Mouse (Mus musculus) myocyte (in vitro differentiated cells): ENCODE measurements around the gene Ift88. TPM values are rescaled to one million over a fixed set of nuclear protein-coding genes. Genes with fewer than 3 reads are reported as not detected.

Experiments
- H3K27me3 ChIP-seq: one replicate; pipeline ENCODE4 v1.6.1; 2011; ENCODE audit not compliant: control insufficient read depth, insufficient read depth, insufficient read length
- H3K36me3 ChIP-seq: one replicate; pipeline ENCODE4 v1.6.1; 2011; ENCODE audit not compliant: control insufficient read depth, insufficient read depth
- H3K4me2 ChIP-seq: one replicate; pipeline ENCODE4 v1.6.1; 2011; ENCODE audit warnings: low read depth, control low read depth
- H3K4me3 ChIP-seq: one replicate; pipeline ENCODE4 v1.5.1; 2011; ENCODE audit warnings: mild to moderate bottlenecking, control low read depth, moderate library complexity
- H3K79me2 ChIP-seq: one replicate; pipeline ENCODE4 v1.6.1; 2011; ENCODE audit not compliant: control insufficient read depth, insufficient read depth
- H3ac ChIP-seq: one replicate; pipeline ENCODE4 v1.6.1; 2011; ENCODE audit not compliant: control insufficient read depth, insufficient read length
- CEBPB ChIP-seq: IDR thresholded peaks from 2 replicates; pipeline ENCODE4 v1.6.1; 2011; ENCODE audit warnings: mild to moderate bottlenecking, moderate library complexity; ENCODE audit not compliant: poor library complexity, insufficient read depth, severe bottlenecking
- E2F4 ChIP-seq: IDR thresholded peaks from one replicate; pipeline ENCODE4 v1.6.1; 2011; ENCODE audit warnings: mild to moderate bottlenecking, control low read depth, moderate library complexity; ENCODE audit not compliant: insufficient read depth
- MAX ChIP-seq: IDR thresholded peaks from one replicate; pipeline ENCODE4 v1.6.1; 2011; ENCODE audit warnings: low read depth, mild to moderate bottlenecking, control low read depth
- MYOD1 ChIP-seq, 3 experiments: IDR thresholded peaks; one replicate each; pipeline ENCODE4 v1.6.1; 2011; ENCODE audit warnings: control low read depth in 2 of 3, low read depth in 2 of 3, mild to moderate bottlenecking in 2 of 3, moderate library complexity in 1 of 3; ENCODE audit not compliant: insufficient read length in 2 of 3, control insufficient read depth in 1 of 3
- MYOG ChIP-seq, 3 experiments: IDR thresholded peaks; one replicate each; pipeline ENCODE4 v1.6.1; 2011; ENCODE audit warnings: control low read depth in 2 of 3, low read depth in 2 of 3, mild to moderate bottlenecking in 2 of 3; ENCODE audit not compliant: insufficient read length in 2 of 3, control insufficient read depth in 1 of 3, insufficient read depth in 1 of 3
- POLR2A ChIP-seq: IDR thresholded peaks from one replicate; pipeline ENCODE4 v1.6.1; 2011; ENCODE audit warnings: low read depth, mild to moderate bottlenecking, control low read depth, moderate library complexity; ENCODE audit not compliant: insufficient read length
- POLR2AphosphoS2 ChIP-seq: IDR thresholded peaks from one replicate; pipeline ENCODE4 v1.6.1; 2011; ENCODE audit warnings: low read depth, control low read depth; ENCODE audit not compliant: insufficient read length
- REST ChIP-seq: IDR thresholded peaks from one replicate; pipeline ENCODE4 v1.6.1; 2011; ENCODE audit warnings: mild to moderate bottlenecking, control low read depth, moderate library complexity; ENCODE audit not compliant: insufficient read depth, insufficient read length
- SRF ChIP-seq: IDR thresholded peaks from one replicate; pipeline ENCODE4 v1.6.1; 2011; ENCODE audit warnings: low read depth; ENCODE audit not compliant: control insufficient read depth, insufficient read length
- TCF12 ChIP-seq: IDR thresholded peaks from one replicate; pipeline ENCODE4 v1.6.1; 2011; ENCODE audit warnings: mild to moderate bottlenecking, control low read depth; ENCODE audit not compliant: poor library complexity, insufficient read depth, severe bottlenecking
- TCF3 ChIP-seq: IDR thresholded peaks from one replicate; pipeline ENCODE4 v1.6.1; 2011; ENCODE audit warnings: low read depth, control low read depth; ENCODE audit not compliant: insufficient read length
- USF1 ChIP-seq: IDR thresholded peaks from one replicate; pipeline ENCODE4 v1.6.1; 2011; ENCODE audit warnings: low read depth, mild to moderate bottlenecking, control low read depth, moderate library complexity
- polyA plus RNA-seq: library from polyadenylated mRNA; unstranded; fragments of >200 nt; fragmentation: generic; extraction: Trizol; gene quantifications from one replicate; pipeline ENCODE4 v1.2.1, GENCODE M21; 2012; ENCODE audit warnings: missing spikeins

The Ift88 gene
- polyA plus RNA-seq, 1 experiment: 2.8 TPM

DNA sequence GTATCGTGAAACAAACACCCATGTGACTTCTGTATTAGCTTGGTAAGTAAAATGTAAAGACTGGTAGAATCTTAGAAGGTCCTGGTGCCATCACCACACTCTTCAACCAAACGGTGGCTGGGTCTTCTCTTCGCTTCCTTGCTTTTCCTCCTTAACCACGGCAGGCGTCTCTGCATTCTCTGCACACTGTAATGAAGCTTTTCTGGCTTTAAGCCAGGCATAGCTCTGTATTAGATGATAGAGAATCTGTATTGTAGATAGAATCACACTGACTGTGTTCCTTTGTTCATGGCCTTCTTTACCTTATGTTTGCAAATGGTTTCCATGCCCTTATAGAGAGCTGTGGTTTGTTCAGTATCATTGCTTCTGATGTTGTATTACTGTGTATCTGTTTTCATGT lies 39.0 kb downstream of the Ift88 start:
- Histone ChIP-seq H3K36me3 (no peaks in the 10 kb centered on the region), H3K4me3 (no peak overlapping the region), H3K4me2 (no peak overlapping the region), H3K27me3 (no peaks in the 10 kb centered on the region), H3K79me2 (no peaks in the 10 kb centered on the region), H3ac (no peak overlapping the region)
- TF ChIP-seq REST (no peak), MAX (no peak), TCF3 (no peak), TCF12 (no peak), SRF (no peak), POLR2A (no peak), E2F4 (no peak), MYOD1 (IDR thresholded peaks at IDR 0.05; ENCODE audit: control insufficient read depth in 1 of 3, insufficient read length in 2 of 3, low read depth in 2 of 3) (no peak), MYOG (IDR thresholded peaks at IDR 0.05; ENCODE audit: control insufficient read depth in 1 of 3, insufficient read depth in 1 of 3, insufficient read length in 2 of 3, low read depth in 2 of 3) (no peak), POLR2AphosphoS2 (no peak), USF1 (no peak), CEBPB (no peak)

DNA sequence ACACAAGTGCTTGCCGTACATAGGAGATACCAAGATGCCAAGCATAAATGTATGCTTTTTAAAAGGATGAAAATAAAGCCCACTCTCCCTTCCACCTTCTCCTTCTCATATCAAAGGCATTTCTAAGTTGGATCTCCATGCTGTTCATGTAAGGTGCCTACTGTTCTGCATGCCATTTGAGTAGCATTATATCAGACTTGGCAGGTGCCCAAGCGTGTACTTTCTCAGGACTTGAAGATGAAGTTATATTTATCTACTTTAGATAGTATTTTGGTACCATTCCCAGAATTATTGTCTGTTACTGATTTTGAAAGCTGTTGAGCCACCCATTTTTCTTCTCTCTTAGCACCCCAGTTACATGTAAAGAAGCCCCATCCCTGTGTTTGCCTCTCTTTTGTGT lies 51.2 kb downstream of the Ift88 start:
- no peak overlapping the region for H3K4me2 ChIP-seq
- H3K27me3 ChIP-seq: no peaks in the 10 kb centered on the region
- H3K79me2 ChIP-seq: no peaks in the 10 kb centered on the region
- H3K4me3 ChIP-seq: no peak overlapping the region
- H3ac ChIP-seq: no peak overlapping the region
- TF ChIP-seq MYOD1 (IDR thresholded peaks at IDR 0.05; ENCODE audit: control insufficient read depth in 1 of 3, insufficient read length in 2 of 3, low read depth in 2 of 3): no peak
- H3K36me3 ChIP-seq: no peaks in the 10 kb centered on the region

DNA sequence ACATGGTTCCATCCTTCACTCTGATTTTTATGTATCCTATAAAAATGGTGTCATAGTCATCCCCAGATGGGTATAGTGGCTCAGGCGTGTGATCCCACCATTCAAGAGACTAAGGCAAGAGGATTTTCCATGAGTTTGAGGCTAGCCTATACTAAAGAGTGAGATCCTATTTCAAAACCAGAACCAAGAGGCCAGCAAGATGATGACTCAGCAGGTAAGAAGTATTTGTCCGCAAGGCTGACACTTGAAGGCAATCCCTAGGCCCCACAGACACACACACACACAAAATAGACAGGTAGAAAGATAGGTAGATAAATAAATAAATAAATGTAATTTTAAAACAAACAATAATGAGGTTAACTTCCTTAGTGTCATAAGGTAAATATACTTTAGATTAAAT lies 58.4 kb downstream of the Ift88 start:
- H3K27me3 ChIP-seq: no peaks in the 10 kb centered on the region
- no peak overlapping the region for H3ac ChIP-seq
- TF ChIP-seq TCF3: no peak
- no peak for TF ChIP-seq SRF
- TF ChIP-seq MYOG (IDR thresholded peaks at IDR 0.05; ENCODE audit: control insufficient read depth in 1 of 3, insufficient read depth in 1 of 3, insufficient read length in 2 of 3, low read depth in 2 of 3): no peak
- TF ChIP-seq USF1: no peak
- no peak for TF ChIP-seq MYOD1 (IDR thresholded peaks at IDR 0.05; ENCODE audit: control insufficient read depth in 1 of 3, insufficient read length in 2 of 3, low read depth in 2 of 3)
- TF ChIP-seq POLR2AphosphoS2: no peak
- TF ChIP-seq CEBPB: no peak
- TF ChIP-seq REST: no peak
- TF ChIP-seq MAX: no peak
- TF ChIP-seq E2F4: no peak
- no peak for TF ChIP-seq TCF12
- no peak for TF ChIP-seq POLR2A
- no peak overlapping the region for H3K4me3 ChIP-seq
- no peaks in the 10 kb centered on the region for H3K36me3 ChIP-seq
- H3K4me2 ChIP-seq: no peak overlapping the region
- H3K79me2 ChIP-seq: no peaks in the 10 kb centered on the region

GRCm38 (mm10) chr14:57484183-57484582 lies 60.3 kb downstream of the Ift88 start:
- H3K36me3 ChIP-seq: no peaks in the 10 kb centered on the region
- H3K4me2 ChIP-seq: no peak overlapping the region
- H3ac ChIP-seq: no peak overlapping the region
- H3K79me2 ChIP-seq: no peaks in the 10 kb centered on the region
- TF ChIP-seq MAX (no peak), E2F4 (no peak), TCF12 (no peak), MYOD1 (IDR thresholded peaks at IDR 0.05; ENCODE audit: control insufficient read depth in 1 of 3, insufficient read length in 2 of 3, low read depth in 2 of 3) (no peak), USF1 (no peak), POLR2AphosphoS2 (no peak), REST (no peak)
- no peak overlapping the region for H3K4me3 ChIP-seq
- no peaks in the 10 kb centered on the region for H3K27me3 ChIP-seq

GRCm38 (mm10) chr14:57489696-57490095 lies 65.8 kb downstream of the Ift88 start:
- Histone ChIP-seq H3K4me2 (no peak overlapping the region), H3K79me2 (no peaks in the 10 kb centered on the region), H3K36me3 (no peaks in the 10 kb centered on the region), H3K4me3 (no peak overlapping the region), H3ac (no peak overlapping the region), H3K27me3 (no peaks in the 10 kb centered on the region)
- TF ChIP-seq E2F4 (no peak), MYOD1 (IDR thresholded peaks at IDR 0.05; ENCODE audit: control insufficient read depth in 1 of 3, insufficient read length in 2 of 3, low read depth in 2 of 3) (no peak), USF1 (no peak), TCF12 (no peak), SRF (no peak), REST (no peak), POLR2AphosphoS2 (no peak), POLR2A (no peak), TCF3 (no peak), MAX (no peak), MYOG (IDR thresholded peaks at IDR 0.05; ENCODE audit: control insufficient read depth in 1 of 3, insufficient read depth in 1 of 3, insufficient read length in 2 of 3, low read depth in 2 of 3) (no peak), CEBPB (no peak)
